7 mouse cellular contexts compared by ENCODE assay signal in the genomic region with DNA sequence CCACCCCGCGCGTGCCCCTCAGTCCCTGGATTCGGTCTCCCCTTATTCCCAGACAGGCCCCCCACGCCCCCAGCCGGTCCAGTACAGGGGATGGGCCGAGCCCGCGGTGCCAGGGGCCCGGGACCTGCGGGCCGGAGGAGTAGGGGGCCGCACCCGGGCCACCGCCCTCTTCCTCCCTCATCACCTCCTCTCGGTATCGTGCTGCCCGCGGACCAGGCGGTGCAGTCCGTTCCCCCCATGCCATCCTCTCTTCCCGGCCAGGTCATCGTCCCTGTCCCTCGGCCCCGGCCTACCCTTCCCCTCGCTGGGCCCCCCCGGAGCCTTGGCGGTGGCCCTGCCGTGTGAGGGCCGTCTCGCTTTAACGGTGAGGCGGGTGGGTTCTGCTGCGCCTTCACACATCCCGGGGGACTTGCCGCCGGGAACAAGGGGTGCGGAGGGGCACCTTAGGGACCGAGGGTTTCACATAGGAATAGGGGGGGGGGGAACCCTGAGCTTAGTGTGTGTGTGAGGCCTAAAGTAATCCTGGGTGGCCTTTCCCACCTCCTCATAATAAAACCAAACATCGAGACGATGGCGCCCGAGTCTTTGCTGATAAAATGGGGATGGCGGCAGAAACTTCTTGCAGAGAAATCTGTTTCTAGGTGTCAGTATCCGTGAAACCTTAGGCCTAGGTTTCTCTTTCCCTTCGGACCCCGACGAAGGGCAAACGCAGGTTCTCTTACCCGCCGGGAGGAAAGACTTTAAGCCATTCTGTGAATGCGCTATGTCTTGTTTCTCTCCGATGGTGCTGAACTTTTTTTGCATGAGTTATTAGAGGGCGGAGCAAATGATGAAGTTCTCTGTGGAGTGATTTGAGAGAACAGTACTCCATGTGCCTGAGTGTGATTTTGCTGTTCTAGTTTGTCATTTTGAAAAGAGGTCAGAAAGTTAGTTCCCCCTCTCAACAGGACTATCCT. TPM values are rescaled to one million over a fixed set of nuclear protein-coding genes. Genes with fewer than 3 reads are reported as not detected.
A peak's percentile ranks its signal among the peaks of the same experiment; 100 is the strongest.
DNase-seq lines count a peak whose midpoint lies in the region; ATAC-seq lines count a peak whose summit lies in the region.

No protein-coding gene starts in this region.

- H3K27me3 ChIP-seq in hindbrain, embryonic 15.5 days, result no peaks in the 10 kb centered on the region

- DNase-seq in ZHBTc4 (ENCODE audit: low read depth, low spot score), result peak; percentile 66
- DNase-seq in cerebellum, postnatal 14 days, result peak; percentile 55
- DNase-seq in gastrocnemius, adult 18-20 months (ENCODE audit: low spot score), result peak; percentile 54
- peak; percentile 15 to 21 for DNase-seq in left cerebral cortex, postnatal 14 days (ENCODE audit: low spot score in 2 of 2)
- peak; percentile 7 to 12 for DNase-seq in right cerebral cortex, postnatal 36 days (ENCODE audit: low spot score in 2 of 2)

- peak overlapping the region; percentile 72 for H3K4me3 ChIP-seq in hindbrain, embryonic 15.5 days

- H3K36me3 ChIP-seq in hindbrain, embryonic 15.5 days, result no peaks in the 10 kb centered on the region

- H3K9me3 ChIP-seq in hindbrain, embryonic 15.5 days, result no peaks in the 10 kb centered on the region

- peak overlapping the region; percentile 96 for H3K9ac ChIP-seq in hindbrain, embryonic 15.5 days

- peak overlapping the region; percentile 72 for H3K4me2 ChIP-seq in hindbrain, embryonic 15.5 days

- WGBS in hindbrain, embryonic 15.5 days, result under 1% methylated on average over 49 of the region's 54 CpGs

- intact Hi-C loops in left cerebral cortex, postnatal 14 days (cut with DNase I), result no loop called here

- peak overlapping the region; percentile 93 for H3K27ac ChIP-seq in hindbrain, embryonic 15.5 days (replicated peaks)

- peak; percentile 80 for ATAC-seq in hindbrain, embryonic 15.5 days (ENCODE audit: low FRiP score, low read depth)
- ATAC-seq in megakaryocyte progenitor cell, adult 5-6 weeks (replicated peaks; ENCODE audit: poor library complexity), result peak; percentile 49

- H3K4me1 ChIP-seq in hindbrain, embryonic 15.5 days (replicated peaks), result peaks cover 32% of the 10 kb centered on the region

RNA-seq across cellular contexts. Expression of a gene that starts 0.8 kb away (rescaled TPM):
- 10 to 100 TPM; 13.0 to 15.3 TPM for total RNA-seq in gastrocnemius, adult 18-20 months (2021)
- polyA plus RNA-seq in hindbrain, embryonic 15.5 days (2015; fragmentation: Nextera tagmentation; extraction: Ambion mirVana), result 19.1 and 23.0 TPM in 2 replicates
- 10 to 100 TPM; 52.5 to 55.7 TPM for total RNA-seq in left cerebral cortex, postnatal 14 days (2021)
- total RNA-seq in megakaryocyte progenitor cell, adult 5-6 weeks (2015), result 24.5 and 35.5 TPM in 2 replicates
- total RNA-seq in megakaryocyte progenitor cell, adult 5-6 weeks (2017), result 23.3 and 30.8 TPM in 2 replicates

RNA-seq across cellular contexts. Expression of a gene that starts 55.6 kb away (rescaled TPM):
- 1 to 10 TPM; 8.7 to 8.9 TPM for total RNA-seq in gastrocnemius, adult 18-20 months (2021)
- 26.9 TPM in 2 replicates for polyA plus RNA-seq in hindbrain, embryonic 15.5 days (2015; fragmentation: Nextera tagmentation; extraction: Ambion mirVana)
- 10 to 100 TPM; 25.4 to 28.6 TPM for total RNA-seq in left cerebral cortex, postnatal 14 days (2021)
- total RNA-seq in megakaryocyte progenitor cell, adult 5-6 weeks (2015), result 17.1 and 18.2 TPM in 2 replicates
- 58.3 and 65.7 TPM in 2 replicates for total RNA-seq in megakaryocyte progenitor cell, adult 5-6 weeks (2017)

Comparison
In these comparisons a context has a peak if more than half of its experiments do, and no peak if none do; other contexts are left out.
1. Peak in every context shown above with its lines: DNase-seq, ATAC-seq, H3K4me3 ChIP-seq and H3K27ac ChIP-seq.
2. DNase-seq: peak in every context shown above with its lines; median percentile 66 in ZHBTc4; 55 in cerebellum, postnatal 14 days; 54 in gastrocnemius, adult 18-20 months; 18 in left cerebral cortex, postnatal 14 days; 10 in right cerebral cortex, postnatal 36 days.